Mouse (Mus musculus) intestine, embryonic 15.5 days (tissue): ENCODE measurements around the gene Muc13. TPM values are rescaled to one million over a fixed set of nuclear protein-coding genes. Genes with fewer than 3 reads are reported as not detected.

ENCODE experiments used
- ATAC-seq: fragments of 200-750 bp; cut with Nextera tagmentation; 2 replicates; pipeline ENCODE4 v1.8.0; 2017; ENCODE audit warnings: moderate TSS enrichment, moderate library complexity
- H3K27ac ChIP-seq: fragments of 300-500 bp; sonication (generic); 2 replicates; pipeline ENCODE4 v1.5.1; 2015; ENCODE audit warnings: mild to moderate bottlenecking, inconsistent platforms
- H3K27me3 ChIP-seq: fragments of 300-500 bp; sonication (generic); replicated peaks from 2 replicates; pipeline ENCODE4 v1.6.1; 2015; ENCODE audit warnings: inconsistent platforms
- H3K36me3 ChIP-seq: fragments of 300-500 bp; sonication (generic); 2 replicates; pipeline ENCODE4 v1.6.1; 2015; ENCODE audit warnings: inconsistent platforms
- H3K4me1 ChIP-seq: fragments of 300-500 bp; sonication (generic); replicated peaks from 2 replicates; pipeline ENCODE4 v1.6.1; 2015; ENCODE audit warnings: inconsistent platforms
- H3K4me2 ChIP-seq: fragments of 300-500 bp; sonication (generic); replicated peaks from 2 replicates; pipeline ENCODE4 v1.6.1; 2015; ENCODE audit warnings: mild to moderate bottlenecking, inconsistent platforms
- H3K4me3 ChIP-seq: fragments of 300-500 bp; sonication (generic); replicated peaks from 2 replicates; pipeline ENCODE4 v1.5.1; 2015; ENCODE audit warnings: inconsistent platforms
- H3K9ac ChIP-seq: fragments of 300-500 bp; sonication (generic); 2 replicates; pipeline ENCODE4 v1.6.1; 2015; ENCODE audit warnings: inconsistent platforms
- H3K9me3 ChIP-seq: fragments of 300-500 bp; sonication (generic); 2 replicates; pipeline ENCODE4 v1.6.1; 2016; ENCODE audit warnings: inconsistent platforms
- WGBS: fragments of 180-500 bp; shearing (Covaris S2); methylation state at CpG from one replicate; pipeline ENCODE4 v1.1.7; 2015; 5-methylcytosine and 5-hydroxymethylcytosine counted together
- polyA plus RNA-seq: library from polyadenylated mRNA; unstranded; fragments of >200 nt; fragmentation: Nextera tagmentation; extraction: Ambion mirVana; gene quantifications from 2 replicates; pipeline ENCODE4 v1.2.1, GENCODE M21; 2015

Gene Muc13
- polyA plus RNA-seq, 1 experiment from 2014 or later: 209 TPM

- no peak overlapping the region for H3K9ac ChIP-seq
- no peak for ATAC-seq
- H3K9me3 ChIP-seq: no peaks in the 10 kb centered on the region
- no peaks in the 10 kb centered on the region for H3K27me3 ChIP-seq
- 52% methylated on average over 3 of the region's 3 CpGs for WGBS
- H3K4me1 ChIP-seq: peaks cover 6% of the 10 kb centered on the region; the same call in 1 of the 2 replicates
- H3K4me2 ChIP-seq: no peak overlapping the region
- no peak overlapping the region for H3K27ac ChIP-seq
- H3K36me3 ChIP-seq: no peaks in the 10 kb centered on the region
- no peak overlapping the region for H3K4me3 ChIP-seq
Observed at GRCm38 (mm10) chr16:33774972-33775371, 18.9 kb upstream of the Muc13 start.

GRCm38 (mm10) chr16:33775733-33776335 is 18.0 kb upstream of the Muc13 start:
- 0 out of 2 replicates have a peak, but pooled peaks cover 6% of the 10 kb centered on the region for H3K4me1 ChIP-seq
- no peaks in the 10 kb centered on the region for H3K27me3 ChIP-seq
- no peak overlapping the region for H3K4me3 ChIP-seq
- 76% methylated on average over 1 of the region's 1 CpGs for WGBS
- peak; percentile 26; the same call in 1 of the 2 replicates for ATAC-seq
- no peaks in the 10 kb centered on the region for H3K9me3 ChIP-seq
- no peak overlapping the region for H3K4me2 ChIP-seq
- no peak overlapping the region for H3K9ac ChIP-seq
- H3K36me3 ChIP-seq: no peaks in the 10 kb centered on the region
- H3K27ac ChIP-seq: peak overlapping the region; percentile 49

- 63% methylated on average over 7 of the region's 7 CpGs for WGBS
- Histone ChIP-seq H3K4me3 (no peak overlapping the region), H3K36me3 (no peaks in the 10 kb centered on the region), H3K9ac (no peak overlapping the region), H3K4me1 (peaks cover 6% of the 10 kb centered on the region), H3K27me3 (no peaks in the 10 kb centered on the region), H3K4me2 (no peak overlapping the region), H3K9me3 (no peaks in the 10 kb centered on the region), H3K27ac (peak overlapping the region; percentile 38; the same call in 1 of the 2 replicates)
- peak; percentile 20 for ATAC-seq
Observed at GRCm38 (mm10) chr16:33776766-33777529, 16.9 kb upstream of the Muc13 start.

GRCm38 (mm10) chr16:33777607-33778006 is 16.2 kb upstream of the Muc13 start:
- 92% methylated on average over 6 of the region's 6 CpGs for WGBS
- Histone ChIP-seq H3K27ac (peak overlapping the region; percentile 38; the same call in 1 of the 2 replicates), H3K4me1 (peaks cover 10% of the 10 kb centered on the region)

GRCm38 (mm10) chr16:33781789-33782728 is 11.8 kb upstream of the Muc13 start:
- 60% methylated on average over 5 of the region's 5 CpGs for WGBS
- H3K9ac ChIP-seq: no peak overlapping the region
- no peaks in the 10 kb centered on the region for H3K36me3 ChIP-seq
- peak overlapping the region; percentile 69 for H3K27ac ChIP-seq
- H3K9me3 ChIP-seq: no peaks in the 10 kb centered on the region
- no peak overlapping the region for H3K4me3 ChIP-seq
- no peaks in the 10 kb centered on the region for H3K27me3 ChIP-seq
- peaks cover 4% of the 10 kb centered on the region for H3K4me1 ChIP-seq
- peak; percentile 29; the same call in 1 of the 2 replicates for ATAC-seq
- H3K4me2 ChIP-seq: no peak overlapping the region

More at GRCm38 (mm10) chr16:33777607-33778006, 16.2 kb upstream of the Muc13 start:
- Histone ChIP-seq H3K4me2 (no peak overlapping the region), H3K4me3 (no peak overlapping the region), H3K27me3 (no peaks in the 10 kb centered on the region), H3K36me3 (no peaks in the 10 kb centered on the region), H3K9me3 (no peaks in the 10 kb centered on the region), H3K9ac (no peak overlapping the region)
- ATAC-seq: no peak

- Histone ChIP-seq H3K9me3 (no peaks in the 10 kb centered on the region), H3K4me2 (no peak overlapping the region), H3K36me3 (no peaks in the 10 kb centered on the region), H3K9ac (no peak overlapping the region), H3K27ac (peak overlapping the region; percentile 69; the same call in 1 of the 2 replicates), H3K4me3 (no peak overlapping the region), H3K4me1 (peaks cover 8% of the 10 kb centered on the region), H3K27me3 (no peaks in the 10 kb centered on the region)
- WGBS: 77% methylated on average over 1 of the region's 1 CpGs
- ATAC-seq: no peak
Observed at GRCm38 (mm10) chr16:33782729-33783091, 11.1 kb upstream of the Muc13 start.

- no peak overlapping the region for H3K9ac ChIP-seq
- no peaks in the 10 kb centered on the region for H3K36me3 ChIP-seq
- no peaks in the 10 kb centered on the region for H3K9me3 ChIP-seq
- H3K4me2 ChIP-seq: no peak overlapping the region
- 79% methylated on average over 1 of the region's 1 CpGs for WGBS
- H3K4me3 ChIP-seq: no peak overlapping the region
- no peak for ATAC-seq
- no peak overlapping the region for H3K27ac ChIP-seq
- H3K4me1 ChIP-seq: peaks cover 8% of the 10 kb centered on the region
- H3K27me3 ChIP-seq: no peaks in the 10 kb centered on the region
Observed at GRCm38 (mm10) chr16:33784547-33784946, 9.3 kb upstream of the Muc13 start.

- Histone ChIP-seq H3K27me3 (no peaks in the 10 kb centered on the region), H3K27ac (peak overlapping the region; percentile 59), H3K4me2 (no peak overlapping the region), H3K36me3 (no peaks in the 10 kb centered on the region), H3K4me3 (no peak overlapping the region), H3K9me3 (no peaks in the 10 kb centered on the region), H3K9ac (no peak overlapping the region), H3K4me1 (peaks cover 8% of the 10 kb centered on the region)
- 54% methylated on average over 8 of the region's 8 CpGs for WGBS
- ATAC-seq: no peak
Observed at GRCm38 (mm10) chr16:33785092-33785704, 8.6 kb upstream of the Muc13 start.

GRCm38 (mm10) chr16:33786657-33787390 is 7.0 kb upstream of the Muc13 start:
- H3K4me3 ChIP-seq: no peak overlapping the region
- ATAC-seq: peak; percentile 93
- H3K9ac ChIP-seq: no peak overlapping the region; the same call in 1 of the 2 replicates
- no peak overlapping the region for H3K4me2 ChIP-seq
- 64% methylated on average over 7 of the region's 7 CpGs for WGBS
- H3K4me1 ChIP-seq: peaks cover 8% of the 10 kb centered on the region
- no peaks in the 10 kb centered on the region for H3K36me3 ChIP-seq
- H3K9me3 ChIP-seq: no peaks in the 10 kb centered on the region
- H3K27me3 ChIP-seq: no peaks in the 10 kb centered on the region
- H3K27ac ChIP-seq: peak overlapping the region; percentile 70

- H3K4me3 ChIP-seq: peak overlapping the region; percentile 29
Observed at GRCm38 (mm10) chr16:33795106-33795505, 1.3 kb downstream of the Muc13 start.

GRCm38 (mm10) chr16:33795887-33796286 is 2.0 kb downstream of the Muc13 start:
- Histone ChIP-seq H3K4me1 (0 out of 2 replicates have a peak, but pooled peaks cover 3% of the 10 kb centered on the region), H3K27ac (peak overlapping the region; percentile 48; the same call in 1 of the 2 replicates), H3K4me3 (peak overlapping the region; percentile 37), H3K9ac (peak overlapping the region; percentile 42), H3K9me3 (no peaks in the 10 kb centered on the region), H3K4me2 (peak overlapping the region; percentile 39), H3K27me3 (no peaks in the 10 kb centered on the region), H3K36me3 (no peaks in the 10 kb centered on the region)
- ATAC-seq: no peak
- 49% methylated on average over 6 of the region's 6 CpGs for WGBS

More at GRCm38 (mm10) chr16:33795106-33795505, 1.3 kb downstream of the Muc13 start:
- Histone ChIP-seq H3K27me3 (no peaks in the 10 kb centered on the region), H3K9me3 (no peaks in the 10 kb centered on the region), H3K36me3 (no peaks in the 10 kb centered on the region), H3K9ac (peak overlapping the region; percentile 26; the same call in 1 of the 2 replicates), H3K4me2 (0 out of 2 replicates have a peak overlapping the region, but pooled peaks have one; percentile 7), H3K27ac (peak overlapping the region; percentile 49), H3K4me1 (0 out of 2 replicates have a peak, but pooled peaks cover 3% of the 10 kb centered on the region)
- ATAC-seq: no peak
- WGBS: 53% methylated on average over 4 of the region's 4 CpGs
